Mouse (Mus musculus) frontal cortex, postnatal 10 days (tissue): ENCODE results near the gene Phkb.
"Not testable (repeated sequence)": the region's sequence is repeated elsewhere in the genome, so short reads cannot be mapped to it uniquely, and the experiment has no call there.

Experiments used
- DNase-seq, 2 experiments: peaks; one replicate each; pipeline ENCODE4 v3.0.0; 2022; ENCODE audit warnings: low spot score in 2 of 2, mixed read lengths in 1 of 2

Phkb gene

GRCm38 (mm10) chr8:85840657-85841488, at the start of gene Phkb, which contains the start of gene Itfg1:
Gene Phkb (plus strand): TSS chr8:85840959.
Gene Itfg1 (minus strand): TSS chr8:85840921.
- peak; percentile 86 to 91 for DNase-seq

GRCm38 (mm10) chr8:85796392-85796791, 44.4 kb upstream of the Phkb start:
- not testable (repeated sequence) for DNase-seq

GRCm38 (mm10) chr8:85800164-85800563, 40.6 kb upstream of the Phkb start:
- DNase-seq: no peak

- DNase-seq: no peak
These were observed 39.4 kb upstream of the Phkb start for GRCm38 (mm10) chr8:85801408-85801807.

GRCm38 (mm10) chr8:85813621-85814020, 27.1 kb upstream of the Phkb start:
- no peak for DNase-seq

- DNase-seq: no peak
These were observed 673 bp upstream of the Phkb start for GRCm38 (mm10) chr8:85839916-85840656.

GRCm38 (mm10) chr8:85841489-85841795, 683 bp downstream of the Phkb start:
- no peak for DNase-seq

GRCm38 (mm10) chr8:85845887-85846286, 5.1 kb downstream of the Phkb start:
- no peak for DNase-seq

- DNase-seq: no peak
These were observed 13.7 kb downstream of the Phkb start for GRCm38 (mm10) chr8:85854220-85855123.

GRCm38 (mm10) chr8:85857227-85857896, 16.6 kb downstream of the Phkb start:
- DNase-seq: not testable (repeated sequence)

GRCm38 (mm10) chr8:85860612-85861011, 19.9 kb downstream of the Phkb start:
- DNase-seq: no peak

GRCm38 (mm10) chr8:85862381-85862780, 21.6 kb downstream of the Phkb start:
- no peak for DNase-seq

GRCm38 (mm10) chr8:85871660-85872059, 30.9 kb downstream of the Phkb start:
- no peak for DNase-seq

GRCm38 (mm10) chr8:85877976-85878375, 37.2 kb downstream of the Phkb start:
- DNase-seq: no peak

GRCm38 (mm10) chr8:85879624-85880023, 38.9 kb downstream of the Phkb start:
- DNase-seq: no peak

GRCm38 (mm10) chr8:85884811-85885210, 44.1 kb downstream of the Phkb start:
- no peak for DNase-seq

GRCm38 (mm10) chr8:85897636-85898035, 56.9 kb downstream of the Phkb start:
- no peak for DNase-seq

GRCm38 (mm10) chr8:85924991-85925390, 84.2 kb downstream of the Phkb start:
- no peak for DNase-seq

- DNase-seq: no peak
These were observed 84.8 kb downstream of the Phkb start for GRCm38 (mm10) chr8:85925574-85925973.

GRCm38 (mm10) chr8:85926107-85926506, 85.3 kb downstream of the Phkb start:
- peak; percentile 9 to 25 for DNase-seq

- no peak for DNase-seq
These were observed 95.4 kb downstream of the Phkb start for GRCm38 (mm10) chr8:85936148-85936547.
